14 mouse cellular contexts compared by ENCODE assay signal in genomic region chr14:78246601-78247000, GRCm38 (mm10).
"Had no signal": no experiment of that assay in that cellular context is flagged by ENCODE, and none has a peak within 500 bp of the region (broad histone marks: within the 10 kb centered on the region; RNA-seq: fewer than 3 reads in every experiment).

No protein-coding gene starts in this region.

- ATAC-seq: liver, postnatal 0 days; lung, postnatal 0 days; midbrain, embryonic 13.5 days; midbrain, embryonic 16.5 days had no signal

- DNase-seq: kidney, adult 11 months; kidney, adult 8-10 months; kidney, postnatal 10 days; kidney, postnatal 4 days; layer of hippocampus, adult 9-11 months; liver, postnatal 0 days; lung, embryonic 14.5 days; right cerebral cortex, adult 18-20 months; right cerebral cortex, postnatal 14 days; right cerebral cortex, postnatal 4 days; thymus, postnatal 25 days had no signal
